7 mouse cellular contexts compared by ENCODE assay signal in genomic region chr4:154961911-154962310, GRCm38 (mm10). TPM values are rescaled to one million over a fixed set of nuclear protein-coding genes. Genes with fewer than 3 reads are reported as not detected.
DNase-seq lines count a peak whose midpoint lies in the region; ATAC-seq and TF ChIP-seq lines count a peak whose summit lies in the region.

No protein-coding gene starts in this region.

- no peak overlapping the region for H3K27ac ChIP-seq in ES-Bruce4 (ENCODE audit: insufficient read depth, low read length)
- H3K27ac ChIP-seq in embryonic facial prominence, embryonic 11.5 days (replicated peaks; ENCODE audit: low read depth, low read length) = 0 out of 2 replicates have a peak overlapping the region, but pooled peaks have one; percentile 25
- no peak overlapping the region for H3K27ac ChIP-seq in intestine, embryonic 14.5 days (ENCODE audit: low read depth)
- H3K27ac ChIP-seq in midbrain, embryonic 13.5 days = peak overlapping the region; percentile 93

- no peak for TF ChIP-seq EP300 in ES-Bruce4 (IDR thresholded peaks at IDR 0.05; ENCODE audit: insufficient read depth, low read depth, low read length)

- H3K4me2 ChIP-seq in embryonic facial prominence, embryonic 11.5 days (ENCODE audit: low read depth, low read length) = peak overlapping the region; percentile 79
- peak overlapping the region; percentile 59 for H3K4me2 ChIP-seq in intestine, embryonic 14.5 days (ENCODE audit: low read length)
- H3K4me2 ChIP-seq in midbrain, embryonic 13.5 days (replicated peaks) = peak overlapping the region; percentile 84

- peaks cover 13% of the 10 kb centered on the region for H3K27me3 ChIP-seq in ES-Bruce4 (ENCODE audit: control insufficient read depth, insufficient read depth, low read length, poor library complexity, severe bottlenecking)
- H3K27me3 ChIP-seq in embryonic facial prominence, embryonic 11.5 days (ENCODE audit: control insufficient read depth, insufficient read depth, low read length) = peaks cover 57% of the 10 kb centered on the region
- peaks cover 61% of the 10 kb centered on the region for H3K27me3 ChIP-seq in intestine, embryonic 14.5 days (replicated peaks; ENCODE audit: control insufficient read depth, insufficient read depth, low read length)
- H3K27me3 ChIP-seq in midbrain, embryonic 13.5 days = peaks cover 11% of the 10 kb centered on the region; the same call in 1 of the 2 replicates

- H3K9me3 ChIP-seq in ES-Bruce4 (replicated peaks; ENCODE audit: control insufficient read depth, insufficient read depth, low read length, poor library complexity, severe bottlenecking) = no peaks in the 10 kb centered on the region
- no peaks in the 10 kb centered on the region for H3K9me3 ChIP-seq in embryonic facial prominence, embryonic 11.5 days (replicated peaks; ENCODE audit: control insufficient read depth, low read length)
- no peaks in the 10 kb centered on the region for H3K9me3 ChIP-seq in intestine, embryonic 14.5 days (ENCODE audit: control insufficient read depth, low read length)
- no peaks in the 10 kb centered on the region for H3K9me3 ChIP-seq in midbrain, embryonic 13.5 days

- no peaks in the 10 kb centered on the region for H3K36me3 ChIP-seq in ES-Bruce4 (ENCODE audit: control insufficient read depth, insufficient read depth, low read length, poor library complexity, severe bottlenecking)
- no peaks in the 10 kb centered on the region for H3K36me3 ChIP-seq in embryonic facial prominence, embryonic 11.5 days (replicated peaks; ENCODE audit: control insufficient read depth, insufficient read depth, low read depth, low read length)
- H3K36me3 ChIP-seq in intestine, embryonic 14.5 days (ENCODE audit: control insufficient read depth, insufficient read depth, low read length) = peaks cover 6% of the 10 kb centered on the region; the same call in 1 of the 2 replicates
- no peaks in the 10 kb centered on the region; the same call in 1 of the 2 replicates for H3K36me3 ChIP-seq in midbrain, embryonic 13.5 days

- WGBS in embryonic facial prominence, embryonic 11.5 days = 17% methylated on average over 13 of the region's 13 CpGs
- 26% methylated on average over 13 of the region's 13 CpGs for WGBS in intestine, embryonic 14.5 days
- 3% methylated on average over 13 of the region's 13 CpGs for WGBS in midbrain, embryonic 13.5 days

- H3K4me3 ChIP-seq in ES-Bruce4 (ENCODE audit: low read depth, low read length) = peak overlapping the region; percentile 77
- H3K4me3 ChIP-seq in embryonic facial prominence, embryonic 11.5 days (ENCODE audit: low read depth, low read length) = peak overlapping the region; percentile 48
- peak overlapping the region; percentile 33; the same call in 1 of the 2 replicates for H3K4me3 ChIP-seq in intestine, embryonic 14.5 days (ENCODE audit: low read depth, low read length)
- peak overlapping the region; percentile 83 for H3K4me3 ChIP-seq in midbrain, embryonic 13.5 days (replicated peaks)

- intact Hi-C loops in left cerebral cortex, postnatal 14 days (cut with DNase I) = no loop called here

- H3K4me1 ChIP-seq in ES-Bruce4 (ENCODE audit: control insufficient read depth, insufficient read depth, low read length) = peaks cover 3% of the 10 kb centered on the region
- peaks cover 39% of the 10 kb centered on the region for H3K4me1 ChIP-seq in embryonic facial prominence, embryonic 11.5 days (ENCODE audit: control insufficient read depth, insufficient read depth, low read length)
- peaks cover 46% of the 10 kb centered on the region for H3K4me1 ChIP-seq in intestine, embryonic 14.5 days (replicated peaks; ENCODE audit: control insufficient read depth, insufficient read depth, low read length)
- H3K4me1 ChIP-seq in midbrain, embryonic 13.5 days (replicated peaks) = peaks cover 86% of the 10 kb centered on the region

- no peak for TF ChIP-seq CTCF in ES-Bruce4 (IDR thresholded peaks at IDR 0.05; ENCODE audit: low read depth, low read length)

- DNase-seq in embryonic facial prominence, embryonic 11.5 days (ENCODE audit: low spot score) = no peak
- DNase-seq in intestine, embryonic 14.5 days (ENCODE audit: low spot score) = no peak
- DNase-seq in thymus, postnatal 10 days (ENCODE audit: low spot score in 2 of 2) = peak; percentile 59 to 63
- DNase-seq in left cerebral cortex, postnatal 14 days (ENCODE audit: low spot score in 2 of 2) = no peak
- DNase-seq in adrenal gland, postnatal 25 days = no peak

- H3K9ac ChIP-seq in ES-Bruce4 (ENCODE audit: low read depth, poor library complexity, severe bottlenecking) = peak overlapping the region; percentile 61; the same call in 1 of the 2 replicates
- peak overlapping the region; percentile 69 for H3K9ac ChIP-seq in embryonic facial prominence, embryonic 11.5 days (replicated peaks; ENCODE audit: low read length)
- no peak overlapping the region for H3K9ac ChIP-seq in intestine, embryonic 14.5 days (ENCODE audit: low read length)
- H3K9ac ChIP-seq in midbrain, embryonic 13.5 days (replicated peaks) = peak overlapping the region; percentile 96

- ATAC-seq in embryonic facial prominence, embryonic 11.5 days (replicated peaks; ENCODE audit: insufficient number of reproducible peaks, low FRiP score, low TSS enrichment, low read depth) = no peak
- no peak for ATAC-seq in intestine, embryonic 14.5 days (replicated peaks; ENCODE audit: low FRiP score, low TSS enrichment, low read depth)
- no peak for ATAC-seq in midbrain, embryonic 13.5 days

- TF ChIP-seq POLR2A in ES-Bruce4 (IDR thresholded peaks at IDR 0.05; ENCODE audit: insufficient read depth, low read length) = no peak

RNA-seq across cellular contexts. Expression of gene Hes5, which starts 1.2 kb away (rescaled TPM):
- polyA plus RNA-seq in ES-Bruce4 (2011; ENCODE audit: insufficient read depth, insufficient read length, low read depth, missing spikeins) = not detected in 2 replicates
- 35.4 and 47.4 TPM in 2 replicates for polyA plus RNA-seq in embryonic facial prominence, embryonic 11.5 days (2014; fragmentation: Nextera tagmentation; extraction: Ambion mirVana)
- 1.8 and 2.3 TPM in 2 replicates for polyA plus RNA-seq in intestine, embryonic 14.5 days (2014; fragmentation: Nextera tagmentation; extraction: Ambion mirVana)
- polyA plus RNA-seq in midbrain, embryonic 13.5 days (2015; fragmentation: Nextera tagmentation; extraction: Ambion mirVana) = 291 and 346 TPM in 2 replicates
- total RNA-seq in left cerebral cortex, postnatal 14 days (2021) = 10 to 100 TPM; 32.6 to 48.7 TPM
- total RNA-seq in adrenal gland, postnatal 25 days (2021) = not detected in 2 replicates

RNA-seq across cellular contexts. Expression of gene Pank4, which starts 2.0 kb away (rescaled TPM):
- 21.5 and 26.6 TPM in 2 replicates for polyA plus RNA-seq in ES-Bruce4 (2011; ENCODE audit: insufficient read depth, insufficient read length, low read depth, missing spikeins)
- 43.6 and 48.8 TPM in 2 replicates for polyA plus RNA-seq in embryonic facial prominence, embryonic 11.5 days (2014; fragmentation: Nextera tagmentation; extraction: Ambion mirVana)
- 45.4 and 46.7 TPM in 2 replicates for polyA plus RNA-seq in intestine, embryonic 14.5 days (2014; fragmentation: Nextera tagmentation; extraction: Ambion mirVana)
- polyA plus RNA-seq in midbrain, embryonic 13.5 days (2015; fragmentation: Nextera tagmentation; extraction: Ambion mirVana) = 42.0 and 43.3 TPM in 2 replicates
- 10 to 100 TPM; 31.8 to 33.4 TPM for total RNA-seq in left cerebral cortex, postnatal 14 days (2021)
- 33.6 and 33.8 TPM in 2 replicates for total RNA-seq in adrenal gland, postnatal 25 days (2021)

RNA-seq across cellular contexts. Expression of gene Tnfrsf14, which starts 33.5 kb away (rescaled TPM):
- polyA plus RNA-seq in ES-Bruce4 (2011; ENCODE audit: insufficient read depth, insufficient read length, low read depth, missing spikeins) = not detected in 2 replicates
- 0.35 and 0.71 TPM in 2 replicates for polyA plus RNA-seq in embryonic facial prominence, embryonic 11.5 days (2014; fragmentation: Nextera tagmentation; extraction: Ambion mirVana)
- 1.5 and 1.6 TPM in 2 replicates for polyA plus RNA-seq in intestine, embryonic 14.5 days (2014; fragmentation: Nextera tagmentation; extraction: Ambion mirVana)
- polyA plus RNA-seq in midbrain, embryonic 13.5 days (2015; fragmentation: Nextera tagmentation; extraction: Ambion mirVana) = 0.40 TPM in 2 replicates
- total RNA-seq in left cerebral cortex, postnatal 14 days (2021) = 1 to 10 TPM; 1.3 to 1.6 TPM
- 2.1 and 5.9 TPM in 2 replicates for total RNA-seq in adrenal gland, postnatal 25 days (2021)

Comparison
In these comparisons a context has a peak if more than half of its experiments do, and no peak if none do; other contexts are left out.
1. H3K27ac ChIP-seq: peak in embryonic facial prominence, embryonic 11.5 days (single experiment) and midbrain, embryonic 13.5 days (single experiment); none in ES-Bruce4 (single experiment) and intestine, embryonic 14.5 days (single experiment).
2. H3K4me3 ChIP-seq: peak in every context shown above with its lines; median percentile 83 in midbrain, embryonic 13.5 days; 77 in ES-Bruce4; 48 in embryonic facial prominence, embryonic 11.5 days; 33 in intestine, embryonic 14.5 days.
3. DNase-seq: peak in thymus, postnatal 10 days (2 of 2); none in embryonic facial prominence, embryonic 11.5 days (single experiment), intestine, embryonic 14.5 days (single experiment), left cerebral cortex, postnatal 14 days (0 of 2) and adrenal gland, postnatal 25 days (single experiment).
4. RNA of gene Hes5, which starts 1.2 kb away (polyA plus RNA-seq): 291 to 346 TPM in midbrain, embryonic 13.5 days and 35.4 to 47.4 TPM in embryonic facial prominence, embryonic 11.5 days; 1.8 to 2.3 TPM in intestine, embryonic 14.5 days and not detected in ES-Bruce4; every median in the first group is over 10 times any median in the second.
5. Peak in every context shown above with its lines, with median percentiles within 50 percentile points of each other: H3K4me2 ChIP-seq.